ENCODE assay signal across 16 mouse cellular contexts in genomic region chr4:54756441-54756840, GRCm38 (mm10).
"Had no signal": no experiment of that assay in that cellular context is flagged by ENCODE, and none has a peak within 500 bp of the region (broad histone marks: within the 10 kb centered on the region; RNA-seq: fewer than 3 reads in every experiment).

No protein-coding gene starts in this region.

- ATAC-seq: hindbrain, embryonic 16.5 days; inflammation-experienced regulatory T-cells, adult 6 months; intestine, embryonic 15.5 days; intestine, postnatal 0 days; liver, postnatal 0 days had no signal

- DNase-seq: gastrocnemius, postnatal 14 days; gastrocnemius, postnatal 36 days; heart, adult 11 months; heart, adult 2 months; heart, postnatal 4 days; kidney, adult 18-20 months; kidney, adult 8-10 months; kidney, postnatal 10 days; kidney, postnatal 25 days; kidney, postnatal 4 days; liver, embryonic 13.5 days; liver, postnatal 0 days had no signal
